Mouse (Mus musculus) bone marrow macrophage, adult 2 months (primary cell): Measurements from ENCODE around the gene Col5a3. TPM values are rescaled to one million over a fixed set of nuclear protein-coding genes. Genes with fewer than 3 reads are reported as not detected.
"Not testable (repeated sequence)": the region's sequence is repeated elsewhere in the genome, so short reads cannot be mapped to it uniquely, and the experiment has no call there.

Experiments
- H3K27ac ChIP-seq: 2 replicates; pipeline ENCODE4 v1.5.1; 2012; ENCODE audit warnings: low read depth, low read length; ENCODE audit not compliant: insufficient read depth
- H3K4me1 ChIP-seq: 2 replicates; pipeline ENCODE4 v1.6.1; 2012; ENCODE audit warnings: low read length; ENCODE audit not compliant: control insufficient read depth, insufficient read depth
- H3K4me3 ChIP-seq: 2 replicates; pipeline ENCODE4 v1.5.1; 2012; ENCODE audit warnings: mild to moderate bottlenecking, low read length, moderate library complexity; ENCODE audit not compliant: insufficient read depth
- CTCF ChIP-seq: IDR thresholded peaks from 2 replicates; pipeline ENCODE4 v1.5.1; 2012; ENCODE audit warnings: low read depth, mild to moderate bottlenecking, low read length, moderate library complexity
- POLR2A ChIP-seq: IDR thresholded peaks from 2 replicates; pipeline ENCODE4 v1.6.1; 2012; ENCODE audit warnings: mild to moderate bottlenecking, low read depth, low read length, borderline replicate concordance
- polyA plus RNA-seq: library from polyadenylated mRNA; stranded (reverse); fragments of >200 nt; gene quantifications from 2 replicates; pipeline ENCODE4 v1.2.4, GENCODE M21; 2012; ENCODE audit not compliant: missing spikeins, insufficient read depth, insufficient read length

Col5a3 gene
- 0.15 and 0.31 TPM in 2 replicates for polyA plus RNA-seq

DNA sequence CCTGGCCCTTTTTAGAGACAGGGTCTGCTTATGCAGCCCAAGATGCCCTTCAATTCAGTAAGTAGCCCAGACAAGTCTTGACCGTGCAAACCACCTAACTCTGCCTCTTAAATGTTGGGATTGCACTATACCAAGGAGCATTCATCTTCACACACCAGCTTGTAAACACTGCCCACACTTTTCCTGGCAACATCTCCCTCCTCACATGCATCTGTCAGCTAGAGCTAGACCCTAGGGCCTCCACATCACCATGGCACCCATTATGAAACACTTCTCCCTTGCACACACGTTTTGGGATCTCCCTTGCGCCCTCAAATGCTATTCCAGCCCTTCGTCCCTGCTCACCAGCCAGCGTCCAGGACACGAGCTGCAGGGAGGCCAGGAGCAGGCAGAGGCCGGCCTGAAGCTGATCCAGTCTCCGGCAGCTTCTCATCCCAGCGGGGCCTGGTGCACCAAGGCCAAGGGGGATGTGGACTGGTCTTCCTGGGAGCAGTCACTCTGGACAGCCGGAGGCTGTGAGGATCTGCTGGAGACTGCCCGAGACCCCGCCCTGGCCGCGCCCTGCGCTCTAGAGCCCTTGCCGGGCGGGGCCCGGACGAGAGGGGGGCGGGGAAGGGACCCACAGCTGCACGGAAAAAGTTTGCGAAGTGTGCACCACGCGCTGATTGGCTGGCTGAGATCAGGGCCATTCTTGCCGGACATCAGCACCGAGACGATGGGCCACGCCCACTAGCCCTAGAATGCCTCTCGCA, at the start of gene Col5a3:
Gene Col5a3 (minus strand): TSS at position 547 of the 752 bp plus-strand sequence.
- TF ChIP-seq POLR2A (no peak), CTCF (no peak)
- Histone ChIP-seq H3K4me3 (no peak within 1 kb of the TSS), H3K27ac (no peak within 1 kb of the TSS), H3K4me1 (no peaks in the 10 kb centered on the region)

DNA sequence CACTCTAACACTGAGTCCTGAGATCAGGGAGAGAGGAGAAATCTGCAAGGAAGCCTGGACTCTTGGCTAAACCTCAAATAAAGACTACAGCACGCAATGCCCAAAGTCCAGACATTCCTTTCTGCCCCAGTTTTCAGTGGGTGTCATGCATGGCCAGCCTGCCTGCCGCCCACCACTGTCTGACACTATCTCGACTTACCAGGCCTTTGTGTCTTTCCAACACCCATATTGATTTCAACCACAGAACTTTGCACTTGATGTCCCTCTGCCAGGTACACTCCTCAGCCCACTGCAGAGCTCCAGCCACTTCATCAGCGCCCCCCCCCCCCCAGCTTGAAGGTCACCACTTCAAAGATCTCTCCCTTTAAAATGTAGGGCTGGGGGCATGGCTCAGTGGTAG, 47.4 kb upstream of the Col5a3 start:
- H3K27ac ChIP-seq: no peak overlapping the region
- TF ChIP-seq POLR2A: no peak
- no peak for TF ChIP-seq CTCF

DNA sequence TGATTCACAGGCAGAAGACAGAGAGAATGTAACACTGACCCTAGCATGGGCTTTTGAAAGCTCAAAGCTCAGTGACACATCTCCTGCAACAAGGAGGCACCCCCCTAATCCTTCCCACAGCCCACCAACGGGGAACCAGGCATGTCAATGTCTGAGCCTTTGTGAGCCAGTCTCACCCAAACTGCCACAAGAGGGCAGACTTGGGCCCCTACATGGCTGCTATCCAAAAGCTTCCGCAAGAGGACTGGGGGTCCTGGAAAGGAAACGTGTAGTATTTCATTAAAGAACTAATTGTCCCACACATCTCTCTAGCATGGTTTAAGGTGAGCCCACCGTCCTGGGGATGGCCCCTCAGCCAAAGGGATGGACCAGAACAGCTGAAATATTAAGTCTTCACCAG, 47.0 kb upstream of the Col5a3 start:
- H3K27ac ChIP-seq: no peak overlapping the region
- no peaks in the 10 kb centered on the region for H3K4me1 ChIP-seq
- no peak overlapping the region for H3K4me3 ChIP-seq
- TF ChIP-seq CTCF (peak; percentile 79), POLR2A (no peak)

More for the DNA sequence above, 47.4 kb upstream of the Col5a3 start:
- no peaks in the 10 kb centered on the region for H3K4me1 ChIP-seq
- no peak overlapping the region for H3K4me3 ChIP-seq

DNA sequence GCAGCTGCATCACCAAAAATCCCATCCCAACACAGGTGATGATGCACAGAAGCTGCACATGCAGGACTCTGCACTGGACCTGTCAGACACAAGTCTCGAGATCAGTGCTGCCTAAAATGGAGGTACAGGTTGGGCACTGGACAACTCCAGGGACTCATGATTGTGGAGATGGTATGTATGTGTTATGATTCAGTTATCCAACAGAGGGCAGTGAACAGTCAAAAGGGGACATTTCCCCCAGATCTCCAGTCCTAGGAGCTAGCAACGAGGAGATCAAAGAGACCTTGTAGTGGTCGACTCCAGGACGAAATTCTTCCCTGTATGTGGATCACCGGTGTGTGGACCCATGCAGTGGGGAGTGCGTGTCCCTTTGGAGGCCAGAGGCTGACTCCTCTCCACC, 45.1 kb upstream of the Col5a3 start:
- no peaks in the 10 kb centered on the region for H3K4me1 ChIP-seq
- no peak for TF ChIP-seq POLR2A
- TF ChIP-seq CTCF: no peak
- no peak overlapping the region for H3K27ac ChIP-seq
- no peak overlapping the region for H3K4me3 ChIP-seq

DNA sequence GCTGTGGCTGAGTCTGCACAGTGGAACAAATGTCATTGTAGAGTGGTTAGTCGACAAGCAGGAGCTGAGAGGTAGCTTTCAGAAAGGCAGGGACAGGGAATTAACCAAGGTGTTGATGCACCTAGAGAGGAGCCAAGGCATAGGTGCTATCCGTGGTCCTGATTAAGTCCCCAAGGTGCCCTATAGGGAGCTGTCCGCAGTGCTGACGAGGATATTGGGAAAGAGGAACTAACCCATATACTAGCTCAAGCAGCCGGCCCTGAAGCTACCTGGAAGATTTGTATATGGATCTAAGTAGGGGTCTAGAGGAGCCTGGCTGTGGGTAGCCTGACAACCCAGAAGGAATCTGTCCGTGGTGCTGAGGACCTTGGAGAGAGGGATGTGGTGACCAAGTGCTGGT, 42.3 kb upstream of the Col5a3 start:
- TF ChIP-seq POLR2A: no peak
- no peak for TF ChIP-seq CTCF
- Histone ChIP-seq H3K4me1 (no peaks in the 10 kb centered on the region), H3K27ac (no peak overlapping the region), H3K4me3 (no peak overlapping the region)

DNA sequence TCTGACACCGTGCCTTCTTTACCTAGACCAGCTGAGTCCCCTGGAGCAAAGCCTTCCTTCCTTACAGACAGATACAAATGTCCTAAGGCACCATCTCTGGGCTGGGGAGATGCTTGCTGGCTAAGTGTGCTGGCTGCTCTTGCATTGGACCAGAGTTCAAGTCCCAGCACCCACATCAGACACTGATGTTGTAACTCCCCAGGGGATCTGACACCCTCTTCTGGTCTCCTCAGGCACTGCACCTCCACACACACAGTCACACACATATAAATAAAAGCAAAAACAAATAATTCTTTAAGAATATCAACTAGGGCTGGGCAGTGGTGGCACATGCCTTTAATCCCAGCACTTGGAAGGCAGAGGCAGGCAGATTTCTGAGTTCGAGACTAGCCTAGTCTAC, 35.3 kb upstream of the Col5a3 start:
- Histone ChIP-seq H3K4me3 (no peak overlapping the region), H3K4me1 (no peaks in the 10 kb centered on the region), H3K27ac (no peak overlapping the region)
- no peak for TF ChIP-seq CTCF
- no peak for TF ChIP-seq POLR2A

DNA sequence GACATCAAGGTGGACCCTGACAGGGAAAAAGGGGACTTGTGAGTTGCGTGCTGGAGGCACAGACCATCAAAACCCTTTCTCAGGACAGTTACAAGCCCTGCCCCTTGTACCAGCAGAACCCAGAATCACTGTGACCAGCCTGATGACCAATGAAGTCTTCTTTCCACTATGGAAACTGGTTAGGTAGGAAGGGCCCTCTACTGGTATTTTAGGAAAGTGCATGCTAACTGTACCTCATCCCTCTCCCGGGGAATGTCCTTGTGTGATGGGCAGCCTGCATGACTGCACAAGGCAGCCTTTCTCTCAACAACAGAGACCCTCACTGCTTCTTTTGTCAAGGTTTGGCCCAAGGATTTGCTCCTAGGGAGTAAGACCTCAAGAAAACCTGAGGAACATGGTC, 27.8 kb upstream of the Col5a3 start:
- Histone ChIP-seq H3K4me1 (no peaks in the 10 kb centered on the region), H3K4me3 (no peak overlapping the region), H3K27ac (no peak overlapping the region)
- TF ChIP-seq POLR2A: no peak
- TF ChIP-seq CTCF: peak; percentile 23; the same call in 1 of the 2 replicates

DNA sequence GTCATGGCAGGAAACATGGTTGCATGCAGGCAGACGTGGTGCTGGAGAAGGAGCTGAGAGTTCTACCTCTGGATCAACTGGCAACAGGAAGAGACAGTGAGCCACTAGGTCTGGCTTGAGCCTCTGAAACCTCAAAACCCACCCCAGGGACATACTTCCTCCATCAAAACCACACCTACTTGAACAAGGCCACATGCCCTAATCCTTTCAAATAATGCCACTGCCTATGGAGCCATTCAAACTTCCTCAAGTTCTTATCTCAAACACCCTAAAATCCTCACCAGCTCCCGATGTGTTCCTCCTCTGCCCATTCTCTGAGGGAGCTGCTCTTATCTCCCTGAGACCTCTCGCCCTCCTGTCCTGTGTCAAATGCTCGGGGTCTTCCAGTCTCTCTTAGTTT, 27.3 kb upstream of the Col5a3 start:
- H3K4me3 ChIP-seq: no peak overlapping the region
- no peak for TF ChIP-seq POLR2A
- no peak overlapping the region for H3K27ac ChIP-seq
- H3K4me1 ChIP-seq: no peaks in the 10 kb centered on the region

DNA sequence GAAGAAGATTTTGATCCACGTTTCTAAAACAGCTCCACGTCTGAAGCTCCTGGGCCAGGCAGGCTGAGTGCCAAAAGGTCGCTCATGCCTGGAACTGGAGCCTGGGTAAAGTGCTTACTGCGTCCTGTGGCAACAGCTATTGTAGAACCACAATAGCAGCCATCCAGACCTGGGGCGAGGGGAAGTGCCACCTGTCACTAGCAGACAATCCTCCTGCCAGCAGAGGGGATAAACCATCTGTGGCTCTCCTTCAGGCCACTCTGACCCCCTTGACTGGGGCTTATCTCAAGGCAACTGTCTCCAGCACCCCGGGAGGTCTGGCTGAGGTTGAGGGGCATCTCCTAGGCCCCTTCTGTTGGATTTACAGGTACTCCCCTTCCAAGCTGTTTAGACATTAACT, 24.1 kb upstream of the Col5a3 start:
- TF ChIP-seq POLR2A (no peak), CTCF (no peak)
- no peak overlapping the region for H3K27ac ChIP-seq
- no peaks in the 10 kb centered on the region for H3K4me1 ChIP-seq
- H3K4me3 ChIP-seq: no peak overlapping the region

DNA sequence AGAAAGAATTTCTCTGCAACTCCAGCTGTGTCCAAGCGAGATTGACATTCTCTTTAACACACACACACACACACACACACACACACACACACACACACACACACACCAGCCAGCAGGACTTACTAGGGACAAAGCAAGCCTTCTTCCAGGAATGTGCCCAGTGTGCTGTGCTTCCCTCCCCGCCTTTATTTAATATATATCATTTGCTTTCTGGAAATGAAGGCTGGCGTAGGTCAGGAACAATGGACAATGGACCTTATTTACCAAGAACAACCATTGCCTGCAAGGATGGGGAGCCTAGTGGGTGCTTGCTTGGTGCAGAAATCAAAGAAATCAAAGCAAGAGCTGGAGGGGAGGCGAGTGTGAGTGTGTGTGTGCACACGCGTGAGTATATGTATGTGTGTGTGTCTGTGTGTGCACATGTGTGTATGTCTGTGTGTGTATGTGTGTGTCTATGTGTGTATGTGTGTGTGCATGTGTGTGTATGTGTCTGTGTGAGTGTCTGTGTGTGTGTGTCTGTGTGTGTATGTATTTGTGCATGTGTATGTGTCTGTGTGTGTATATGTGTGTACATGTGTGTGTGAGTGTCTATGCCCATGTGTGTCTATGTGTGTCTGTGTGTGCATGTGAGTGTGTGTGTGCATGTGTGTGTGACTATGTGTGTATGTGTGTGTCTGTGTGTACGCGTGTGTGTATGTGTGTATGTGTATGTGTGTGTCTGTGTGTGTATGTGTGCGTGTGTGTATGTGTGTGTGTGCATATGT, 22.5 kb upstream of the Col5a3 start:
- Histone ChIP-seq H3K4me3 (no peak overlapping the region), H3K27ac (no peak overlapping the region), H3K4me1 (no peaks in the 10 kb centered on the region)
- TF ChIP-seq CTCF (no peak), POLR2A (no peak)

DNA sequence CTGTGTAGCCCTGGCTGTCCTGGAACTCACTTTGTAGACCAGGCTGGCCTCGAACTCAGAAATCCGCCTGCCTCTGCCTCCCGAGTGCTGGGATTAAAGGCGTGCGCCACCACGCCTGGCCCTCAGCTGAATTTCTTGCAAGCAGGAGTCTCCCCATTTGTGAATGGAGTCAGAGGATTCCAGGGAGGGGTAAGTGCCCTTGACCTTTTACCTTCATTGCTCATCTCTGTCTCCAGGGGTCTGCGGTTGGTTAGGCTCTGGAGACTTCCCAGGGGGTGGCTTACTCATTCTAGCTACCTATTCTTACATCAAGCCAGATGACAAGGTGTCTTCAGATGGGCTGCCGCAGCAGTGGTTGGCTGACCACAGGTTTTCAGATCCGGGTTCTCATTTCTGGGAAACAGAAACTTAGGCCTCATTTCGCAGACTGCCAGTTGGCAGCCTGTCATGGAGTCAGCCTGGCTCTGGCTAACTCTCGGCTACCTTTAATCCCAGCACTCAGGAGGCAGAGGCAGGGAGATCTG, 20.6 kb upstream of the Col5a3 start:
- not testable (repeated sequence) for H3K27ac ChIP-seq, H3K4me3 ChIP-seq, H3K4me1 ChIP-seq
